Mouse (Mus musculus) cerebellum, adult 2 months (tissue): ENCODE results near the gene Kcnip4. TPM values are rescaled to one million over a fixed set of nuclear protein-coding genes. Genes with fewer than 3 reads are reported as not detected.
A peak's percentile ranks its signal among the peaks of the same experiment; 100 is the strongest.

Experiments used
- DNase-seq, 2 experiments: peaks; one replicate each; pipeline ENCODE4 v3.0.0; 2021
- H3K27ac ChIP-seq: fragments of 200-500 bp; 2 replicates; pipeline ENCODE4 v1.5.1; 2012; ENCODE audit warnings: low read length, control low read depth, inconsistent platforms; ENCODE audit not compliant: insufficient read depth
- H3K27me3 ChIP-seq: fragments of 200-500 bp; 2 replicates; pipeline ENCODE4 v1.6.1; 2012; ENCODE audit warnings: inconsistent platforms, mild to moderate bottlenecking, low read length, moderate library complexity; ENCODE audit not compliant: control insufficient read depth, insufficient read depth
- H3K4me1 ChIP-seq: fragments of 200-500 bp; 2 replicates; pipeline ENCODE4 v1.6.1; 2011; ENCODE audit warnings: low read length; ENCODE audit not compliant: control insufficient read depth, insufficient read depth
- H3K4me3 ChIP-seq: fragments of 200-500 bp; replicated peaks from 2 replicates; pipeline ENCODE3; 2011; ENCODE audit warnings: mild to moderate bottlenecking, low read depth, low read length, control low read depth; ENCODE audit not compliant: insufficient read depth
- CTCF ChIP-seq: fragments of 200-500 bp; IDR thresholded peaks from 2 replicates; pipeline ENCODE4 v1.5.1; 2011; ENCODE audit warnings: low read depth, mild to moderate bottlenecking, control low read depth, low read length, moderate library complexity, borderline replicate concordance; ENCODE audit not compliant: insufficient read depth
- POLR2A ChIP-seq: fragments of 200-500 bp; IDR thresholded peaks from 2 replicates; pipeline ENCODE4 v1.6.1; 2011; ENCODE audit warnings: low read length, control low read depth, borderline replicate concordance; ENCODE audit not compliant: insufficient read depth
- WGBS: fragments of 180-500 bp; shearing (Covaris S2); methylation state at CpG from one replicate; pipeline ENCODE4 v1.1.7; 2018; 5-methylcytosine and 5-hydroxymethylcytosine counted together
- polyA plus RNA-seq: library from polyadenylated mRNA; depleted of rRNA; stranded (reverse); fragments of >200 nt; gene quantifications from 2 replicates; pipeline ENCODE4 v1.2.3, GENCODE M21; 2012

Kcnip4 gene
- polyA plus RNA-seq, 1 experiment: 93.6 TPM

DNA sequence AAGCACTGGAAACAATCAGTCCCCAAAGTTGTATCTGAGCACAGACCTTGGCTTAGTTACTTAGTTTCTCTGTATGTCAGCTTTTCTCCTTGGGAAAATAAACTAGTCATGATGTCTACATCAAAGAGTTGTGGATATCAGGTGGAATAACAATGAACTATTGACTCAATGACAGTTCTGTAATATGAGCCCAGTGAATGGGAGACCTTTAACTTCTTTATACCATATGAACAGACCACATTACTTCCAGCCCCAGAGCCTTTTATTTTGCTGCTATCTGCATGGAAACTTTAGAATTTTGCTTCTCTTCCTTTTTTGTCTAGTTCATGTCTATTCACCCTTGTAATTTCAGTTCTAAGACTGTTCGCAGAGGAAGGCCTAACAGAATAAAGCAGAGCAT, 1011.4 kb downstream of the Kcnip4 start:
- no peak for DNase-seq
- peaks cover 3% of the 10 kb centered on the region; the same call in 1 of the 2 replicates for H3K4me1 ChIP-seq
- H3K4me3 ChIP-seq: no peak overlapping the region
- 92% methylated on average over 1 of the region's 1 CpGs for WGBS
- TF ChIP-seq POLR2A: no peak
- no peak for TF ChIP-seq CTCF
- H3K27ac ChIP-seq: no peak overlapping the region
- no peaks in the 10 kb centered on the region for H3K27me3 ChIP-seq

DNA sequence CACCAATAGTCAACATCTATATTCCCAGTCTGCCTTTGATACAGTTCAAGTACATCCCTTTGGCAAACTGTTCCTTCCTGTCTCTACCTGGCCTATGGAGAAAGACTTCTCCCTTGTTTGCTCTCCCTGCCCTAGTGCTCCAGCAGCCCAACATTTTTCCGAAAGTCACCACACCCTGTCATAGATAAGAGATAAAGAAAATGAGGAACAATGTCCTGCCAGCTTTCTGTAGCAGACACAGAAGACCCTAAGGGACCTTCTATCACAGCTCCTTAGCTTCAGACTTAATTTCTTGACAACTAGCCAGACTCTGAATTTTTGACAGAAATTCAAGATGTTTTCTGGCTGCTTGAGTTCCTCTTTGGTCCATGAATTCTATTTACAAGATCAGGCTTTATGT, 1013.4 kb downstream of the Kcnip4 start:
- no peak overlapping the region for H3K4me3 ChIP-seq
- H3K4me1 ChIP-seq: peaks cover 3% of the 10 kb centered on the region; the same call in 1 of the 2 replicates
- DNase-seq: no peak
- 80% methylated on average over 1 of the region's 1 CpGs for WGBS
- H3K27me3 ChIP-seq: no peaks in the 10 kb centered on the region
- H3K27ac ChIP-seq: no peak overlapping the region
- no peak for TF ChIP-seq CTCF
- TF ChIP-seq POLR2A: no peak

GRCm38 (mm10) chr5:48510241-48510640, 1014.5 kb downstream of the Kcnip4 start:
- Histone ChIP-seq H3K27me3 (no peaks in the 10 kb centered on the region), H3K27ac (no peak overlapping the region), H3K4me3 (no peak overlapping the region), H3K4me1 (peaks cover 3% of the 10 kb centered on the region; the same call in 1 of the 2 replicates)
- 16% methylated on average over 12 of the region's 12 CpGs for WGBS
- DNase-seq: peak; percentile 36 to 61
- no peak for TF ChIP-seq POLR2A
- TF ChIP-seq CTCF: no peak

GRCm38 (mm10) chr5:48509194-48509930, 1015.3 kb downstream of the Kcnip4 start:
- Histone ChIP-seq H3K4me1 (peaks cover 3% of the 10 kb centered on the region; the same call in 1 of the 2 replicates), H3K27me3 (no peaks in the 10 kb centered on the region), H3K4me3 (no peak overlapping the region), H3K27ac (no peak overlapping the region)
- DNase-seq: peak; percentile 13 to 20
- WGBS: 67% methylated on average over 18 of the region's 18 CpGs
- TF ChIP-seq POLR2A (no peak), CTCF (no peak)

GRCm38 (mm10) chr5:48503094-48503493, 1021.6 kb downstream of the Kcnip4 start:
- 85% methylated on average over 3 of the region's 3 CpGs for WGBS
- Histone ChIP-seq H3K4me1 (no peaks in the 10 kb centered on the region), H3K27me3 (no peaks in the 10 kb centered on the region), H3K4me3 (no peak overlapping the region), H3K27ac (no peak overlapping the region)
- TF ChIP-seq CTCF (no peak), POLR2A (no peak)
- DNase-seq: no peak

DNA sequence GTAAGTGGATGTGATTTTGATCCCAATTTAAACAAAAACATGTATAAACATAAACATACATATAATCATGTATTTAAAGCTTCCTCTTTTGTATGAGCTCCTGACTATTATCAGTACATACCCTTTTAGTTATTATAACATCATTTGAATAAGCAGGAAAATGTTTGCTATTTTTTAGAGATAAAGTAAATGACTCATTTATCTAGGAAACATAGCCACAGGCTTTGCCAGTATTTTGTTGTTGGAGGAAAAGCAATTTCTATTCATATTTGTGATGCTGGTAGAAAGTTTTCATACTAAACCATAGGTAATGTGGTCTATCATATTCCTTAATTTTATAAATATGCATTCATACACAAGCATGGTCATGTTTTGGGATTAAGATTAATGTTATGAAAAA, 1022.3 kb downstream of the Kcnip4 start:
- H3K4me1 ChIP-seq: no peaks in the 10 kb centered on the region
- TF ChIP-seq CTCF (no peak), POLR2A (no peak)
- H3K27me3 ChIP-seq: no peaks in the 10 kb centered on the region
- H3K4me3 ChIP-seq: no peak overlapping the region
- H3K27ac ChIP-seq: no peak overlapping the region
- DNase-seq: no peak

DNA sequence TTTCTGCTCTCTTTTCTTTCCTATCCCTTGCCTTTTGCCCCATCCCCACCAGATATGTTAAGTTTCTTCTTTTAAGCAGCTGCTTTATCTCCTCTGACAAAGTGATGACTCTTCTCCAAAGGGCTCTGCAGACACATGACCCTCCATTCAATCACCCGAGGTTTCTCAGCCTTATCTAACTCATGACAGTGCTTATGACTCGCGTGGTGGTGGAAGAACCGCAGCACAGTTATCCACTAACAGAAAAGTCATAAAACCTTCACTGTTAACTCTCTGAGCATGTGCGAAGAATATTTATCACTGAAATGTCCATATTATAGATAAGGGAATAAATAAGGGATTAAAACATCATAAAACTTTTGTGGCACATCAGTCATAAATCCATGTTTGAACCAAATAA, 1024.5 kb downstream of the Kcnip4 start:
- Histone ChIP-seq H3K4me3 (no peak overlapping the region), H3K4me1 (no peaks in the 10 kb centered on the region), H3K27me3 (no peaks in the 10 kb centered on the region), H3K27ac (no peak overlapping the region)
- WGBS: 91% methylated on average over 5 of the region's 5 CpGs
- TF ChIP-seq POLR2A: no peak
- no peak for TF ChIP-seq CTCF
- no peak for DNase-seq

- Histone ChIP-seq H3K4me3 (no peak overlapping the region), H3K4me1 (no peaks in the 10 kb centered on the region), H3K27me3 (no peaks in the 10 kb centered on the region), H3K27ac (no peak overlapping the region)
- TF ChIP-seq POLR2A: no peak
- TF ChIP-seq CTCF: no peak
- no peak for DNase-seq
- WGBS: 65% methylated on average over 3 of the region's 3 CpGs
Measured at GRCm38 (mm10) chr5:48490864-48491477, 1033.7 kb downstream of the Kcnip4 start.
